Mouse (Mus musculus) cerebellum, postnatal 36 days (tissue): ENCODE results near the gene Iqce.

Experiments
- DNase-seq, 2 experiments: peaks; one replicate each; pipeline ENCODE4 v3.0.0; 2021 to 2022; ENCODE audit warnings: mixed read lengths in 2 of 2

The Iqce gene

GRCm38 (mm10) chr5:140636316-140637057 is 65.7 kb downstream of the Iqce start:
- DNase-seq = no peak

GRCm38 (mm10) chr5:140634798-140635722 is 67.1 kb downstream of the Iqce start:
- DNase-seq = no peak

- DNase-seq = no peak
These were observed 68.7 kb downstream of the Iqce start for GRCm38 (mm10) chr5:140633432-140633831.

- no peak for DNase-seq
These were observed 73.2 kb downstream of the Iqce start for GRCm38 (mm10) chr5:140628995-140629394.

GRCm38 (mm10) chr5:140627580-140627979 is 74.6 kb downstream of the Iqce start:
- DNase-seq = no peak

- no peak for DNase-seq
These were observed 77.2 kb downstream of the Iqce start for GRCm38 (mm10) chr5:140624961-140625360.

- DNase-seq = no peak
These were observed 77.9 kb downstream of the Iqce start for GRCm38 (mm10) chr5:140624238-140624637.

- DNase-seq = no peak
These were observed 78.4 kb downstream of the Iqce start for GRCm38 (mm10) chr5:140623791-140624190.

- DNase-seq = no peak
These were observed 79.1 kb downstream of the Iqce start for GRCm38 (mm10) chr5:140622978-140623670.

- no peak for DNase-seq
These were observed 80.7 kb downstream of the Iqce start for GRCm38 (mm10) chr5:140621517-140621916.

GRCm38 (mm10) chr5:140621092-140621491 is 81.1 kb downstream of the Iqce start:
- no peak for DNase-seq

GRCm38 (mm10) chr5:140619895-140620736 is 82.1 kb downstream of the Iqce start:
- DNase-seq = no peak

GRCm38 (mm10) chr5:140619151-140619771 is 82.9 kb downstream of the Iqce start:
- DNase-seq = peak; percentile 49 to 53

GRCm38 (mm10) chr5:140617714-140618113 is 84.5 kb downstream of the Iqce start:
- no peak for DNase-seq

- no peak for DNase-seq
These were observed 85.5 kb downstream of the Iqce start for GRCm38 (mm10) chr5:140616691-140617090.

- DNase-seq = no peak
These were observed 86.1 kb downstream of the Iqce start for GRCm38 (mm10) chr5:140616110-140616503.

- DNase-seq = no peak
These were observed 86.7 kb downstream of the Iqce start for GRCm38 (mm10) chr5:140615321-140616109.

- DNase-seq = no peak
These were observed 87.3 kb downstream of the Iqce start for GRCm38 (mm10) chr5:140614837-140615236.

- no peak for DNase-seq
These were observed 88.0 kb downstream of the Iqce start for GRCm38 (mm10) chr5:140614141-140614540.

- no peak for DNase-seq
These were observed 90.0 kb downstream of the Iqce start for GRCm38 (mm10) chr5:140612191-140612590.
